Mouse (Mus musculus) limb, embryonic 10.5 days (tissue): ENCODE data around the gene Tmem86b. TPM values are rescaled to one million over a fixed set of nuclear protein-coding genes. Genes with fewer than 3 reads are reported as not detected.

Source experiments
- DNase-seq: peaks from one replicate; pipeline ENCODE4 v3.0.0-alpha.2; 2017; ENCODE audit warnings: low spot score
- H3K27ac ChIP-seq: fragments of 300-500 bp; sonication (generic); 2 replicates; pipeline ENCODE4 v1.5.1; 2016; ENCODE audit warnings: mild to moderate bottlenecking
- H3K27me3 ChIP-seq: fragments of 300-500 bp; sonication (generic); 2 replicates; pipeline ENCODE4 v1.6.1; 2016; ENCODE audit warnings: low read depth, mild to moderate bottlenecking; ENCODE audit not compliant: poor library complexity, severe bottlenecking
- H3K36me3 ChIP-seq: fragments of 300-500 bp; sonication (generic); 2 replicates; pipeline ENCODE4 v1.6.1; 2016; ENCODE audit warnings: mild to moderate bottlenecking, moderate library complexity
- H3K4me1 ChIP-seq: fragments of 300-500 bp; sonication (generic); 2 replicates; pipeline ENCODE4 v1.6.1; 2016
- H3K4me3 ChIP-seq: fragments of 300-500 bp; sonication (generic); 2 replicates; pipeline ENCODE4 v1.5.1; 2016; ENCODE audit warnings: mild to moderate bottlenecking, moderate library complexity
- H3K9me3 ChIP-seq: fragments of 300-500 bp; sonication (generic); replicated peaks from 2 replicates; pipeline ENCODE4 v1.6.1; 2016; ENCODE audit warnings: mild to moderate bottlenecking
- whole genome bisulfite sequencing: fragments of 180-500 bp; shearing (Covaris S2); methylation state at CpG from one replicate; pipeline ENCODE4 v1.1.7; 2016; 5-methylcytosine and 5-hydroxymethylcytosine counted together
- polyA plus RNA-seq: library from polyadenylated mRNA; unstranded; fragments of >200 nt; fragmentation: Nextera tagmentation; extraction: Ambion mirVana; gene quantifications from 2 replicates; pipeline ENCODE4 v1.2.1, GENCODE M21; 2016

Tmem86b gene
- polyA plus RNA-seq, 1 experiment from 2014 or later = 1.7 TPM

- no peak for DNase-seq
- H3K4me3 ChIP-seq = no peak overlapping the region
- H3K27ac ChIP-seq = no peak overlapping the region
- H3K27me3 ChIP-seq = no peaks in the 10 kb centered on the region
- H3K9me3 ChIP-seq = no peaks in the 10 kb centered on the region
- H3K36me3 ChIP-seq = peaks cover 92% of the 10 kb centered on the region
- 94% methylated on average over 6 of the region's 6 CpGs for WGBS
- H3K4me1 ChIP-seq = no peaks in the 10 kb centered on the region
These were observed 12.0 kb upstream of the Tmem86b start for GRCm38 (mm10) chr7:4643225-4643624.

- peaks cover 99% of the 10 kb centered on the region for H3K36me3 ChIP-seq
- WGBS = 94% methylated on average over 7 of the region's 7 CpGs
- no peaks in the 10 kb centered on the region for H3K9me3 ChIP-seq
- no peak overlapping the region for H3K4me3 ChIP-seq
- no peaks in the 10 kb centered on the region for H3K27me3 ChIP-seq
- DNase-seq = no peak
- no peak overlapping the region for H3K27ac ChIP-seq
- no peaks in the 10 kb centered on the region for H3K4me1 ChIP-seq
These were observed 10.7 kb upstream of the Tmem86b start for GRCm38 (mm10) chr7:4641956-4642355.

GRCm38 (mm10) chr7:4641155-4641554 is 9.9 kb upstream of the Tmem86b start:
- no peaks in the 10 kb centered on the region for H3K9me3 ChIP-seq
- peaks cover 100% of the 10 kb centered on the region for H3K36me3 ChIP-seq
- no peak for DNase-seq
- H3K27ac ChIP-seq = no peak overlapping the region
- H3K4me3 ChIP-seq = no peak overlapping the region
- WGBS = 86% methylated on average over 11 of the region's 11 CpGs
- H3K27me3 ChIP-seq = no peaks in the 10 kb centered on the region
- no peaks in the 10 kb centered on the region for H3K4me1 ChIP-seq

GRCm38 (mm10) chr7:4636179-4636578 is 5.0 kb upstream of the Tmem86b start:
- no peaks in the 10 kb centered on the region for H3K4me1 ChIP-seq
- no peaks in the 10 kb centered on the region for H3K27me3 ChIP-seq
- peaks cover 96% of the 10 kb centered on the region for H3K36me3 ChIP-seq
- H3K4me3 ChIP-seq = no peak overlapping the region
- WGBS = 88% methylated on average over 4 of the region's 4 CpGs
- H3K9me3 ChIP-seq = no peaks in the 10 kb centered on the region
- no peak for DNase-seq
- H3K27ac ChIP-seq = no peak overlapping the region

- Histone ChIP-seq H3K4me3 (no peak overlapping the region), H3K27ac (no peak overlapping the region), H3K36me3 (peaks cover 71% of the 10 kb centered on the region), H3K4me1 (no peaks in the 10 kb centered on the region), H3K27me3 (no peaks in the 10 kb centered on the region), H3K9me3 (no peaks in the 10 kb centered on the region)
- 100% methylated on average over 1 of the region's 1 CpGs for WGBS
- DNase-seq = no peak
These were observed 1.0 kb downstream of the Tmem86b start for GRCm38 (mm10) chr7:4630198-4630597.

- no peak for DNase-seq
- no peak overlapping the region for H3K27ac ChIP-seq
- H3K27me3 ChIP-seq = no peaks in the 10 kb centered on the region
- no peaks in the 10 kb centered on the region for H3K4me1 ChIP-seq
- WGBS = 88% methylated on average over 5 of the region's 5 CpGs
- H3K36me3 ChIP-seq = peaks cover 66% of the 10 kb centered on the region
- H3K9me3 ChIP-seq = no peaks in the 10 kb centered on the region
- H3K4me3 ChIP-seq = no peak overlapping the region
These were observed 1.6 kb downstream of the Tmem86b start for GRCm38 (mm10) chr7:4629586-4629985.

- WGBS = 96% methylated on average over 2 of the region's 2 CpGs
- Histone ChIP-seq H3K4me1 (no peaks in the 10 kb centered on the region), H3K4me3 (no peak overlapping the region), H3K27me3 (no peaks in the 10 kb centered on the region), H3K9me3 (no peaks in the 10 kb centered on the region), H3K36me3 (peaks cover 31% of the 10 kb centered on the region), H3K27ac (no peak overlapping the region)
- DNase-seq = no peak
These were observed 5.3 kb downstream of the Tmem86b start for GRCm38 (mm10) chr7:4625928-4626327.

GRCm38 (mm10) chr7:4624343-4624742 is 6.9 kb downstream of the Tmem86b start:
- H3K27ac ChIP-seq = no peak overlapping the region
- no peak for DNase-seq
- H3K9me3 ChIP-seq = no peaks in the 10 kb centered on the region
- H3K36me3 ChIP-seq = peaks cover 15% of the 10 kb centered on the region
- no peaks in the 10 kb centered on the region for H3K27me3 ChIP-seq
- 33% methylated on average over 1 of the region's 1 CpGs for WGBS
- no peak overlapping the region for H3K4me3 ChIP-seq
- H3K4me1 ChIP-seq = no peaks in the 10 kb centered on the region

- WGBS = 33% methylated on average over 4 of the region's 4 CpGs
- no peaks in the 10 kb centered on the region for H3K27me3 ChIP-seq
- H3K27ac ChIP-seq = no peak overlapping the region
- DNase-seq = peak; percentile 47
- peaks cover 8% of the 10 kb centered on the region for H3K36me3 ChIP-seq
- no peaks in the 10 kb centered on the region for H3K9me3 ChIP-seq
- H3K4me3 ChIP-seq = no peak overlapping the region
- no peaks in the 10 kb centered on the region for H3K4me1 ChIP-seq
These were observed 7.6 kb downstream of the Tmem86b start for GRCm38 (mm10) chr7:4623544-4624189.

GRCm38 (mm10) chr7:4619979-4620378 is 11.2 kb downstream of the Tmem86b start:
- WGBS = 32% methylated on average over 1 of the region's 1 CpGs
- no peaks in the 10 kb centered on the region for H3K36me3 ChIP-seq
- no peaks in the 10 kb centered on the region for H3K27me3 ChIP-seq
- no peaks in the 10 kb centered on the region for H3K9me3 ChIP-seq
- no peak overlapping the region for H3K4me3 ChIP-seq
- no peaks in the 10 kb centered on the region for H3K4me1 ChIP-seq
- no peak overlapping the region for H3K27ac ChIP-seq
- DNase-seq = peak; percentile 79

- 86% methylated on average over 14 of the region's 14 CpGs for WGBS
- no peak for DNase-seq
- Histone ChIP-seq H3K4me3 (no peak overlapping the region), H3K36me3 (no peaks in the 10 kb centered on the region), H3K9me3 (no peaks in the 10 kb centered on the region), H3K27ac (no peak overlapping the region), H3K27me3 (no peaks in the 10 kb centered on the region), H3K4me1 (peaks cover 7% of the 10 kb centered on the region)
These were observed 17.4 kb downstream of the Tmem86b start for GRCm38 (mm10) chr7:4613740-4614403.

- H3K9me3 ChIP-seq = no peaks in the 10 kb centered on the region
- H3K36me3 ChIP-seq = no peaks in the 10 kb centered on the region
- no peak for DNase-seq
- H3K27me3 ChIP-seq = no peaks in the 10 kb centered on the region
- WGBS = 85% methylated on average over 1 of the region's 1 CpGs
- peaks cover 7% of the 10 kb centered on the region for H3K4me1 ChIP-seq
- no peak overlapping the region for H3K27ac ChIP-seq
- H3K4me3 ChIP-seq = no peak overlapping the region
These were observed 18.3 kb downstream of the Tmem86b start for GRCm38 (mm10) chr7:4612956-4613355.

- DNase-seq = no peak
- no peaks in the 10 kb centered on the region for H3K27me3 ChIP-seq
- H3K4me3 ChIP-seq = no peak overlapping the region
- H3K4me1 ChIP-seq = peaks cover 7% of the 10 kb centered on the region
- no peak overlapping the region for H3K27ac ChIP-seq
- no peaks in the 10 kb centered on the region for H3K36me3 ChIP-seq
- H3K9me3 ChIP-seq = no peaks in the 10 kb centered on the region
- WGBS = 62% methylated on average over 8 of the region's 8 CpGs
These were observed 18.8 kb downstream of the Tmem86b start for GRCm38 (mm10) chr7:4612386-4612785.
